Mouse (Mus musculus) heart, postnatal 0 days (tissue): ENCODE results near the gene Cst6.

Experiments
- CTCF ChIP-seq: IDR thresholded peaks from 2 replicates; pipeline ENCODE4 v1.5.1; 2016; ENCODE audit warnings: antibody characterized with exemption, control low read depth, low read depth
- EP300 ChIP-seq: IDR thresholded peaks from 2 replicates; pipeline ENCODE4 v1.6.1; 2016; ENCODE audit warnings: antibody characterized with exemption, low read depth

DNA sequence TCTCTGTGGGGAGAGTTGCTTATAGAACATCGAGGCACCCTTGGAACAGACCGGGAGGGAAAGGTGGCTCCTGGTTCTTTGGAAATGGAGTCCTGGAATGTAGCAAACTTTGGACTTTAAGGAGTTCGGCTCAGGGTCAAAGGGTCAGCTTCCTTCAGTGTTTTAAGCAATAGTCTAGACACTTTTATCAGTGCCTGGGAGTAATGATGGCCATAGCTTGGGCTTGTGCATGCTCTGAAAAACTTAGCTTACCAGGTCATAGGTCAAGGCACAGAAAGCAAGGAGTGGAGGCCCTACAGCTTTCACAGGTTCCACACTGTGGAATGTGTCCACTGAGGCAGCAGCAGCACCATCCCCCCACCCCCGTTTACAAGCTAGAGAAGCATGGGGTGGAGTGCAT is 25.4 kb upstream of the Cst6 start:
- no peak for TF ChIP-seq CTCF
- TF ChIP-seq EP300 = no peak
